Mouse (Mus musculus) retina, postnatal 1 day (tissue): ENCODE measurements around the gene Suv39h2.

ENCODE experiments used
- DNase-seq: peaks from one replicate; pipeline ENCODE4 v3.0.0-alpha.2; 2012

Suv39h2 gene

DNA sequence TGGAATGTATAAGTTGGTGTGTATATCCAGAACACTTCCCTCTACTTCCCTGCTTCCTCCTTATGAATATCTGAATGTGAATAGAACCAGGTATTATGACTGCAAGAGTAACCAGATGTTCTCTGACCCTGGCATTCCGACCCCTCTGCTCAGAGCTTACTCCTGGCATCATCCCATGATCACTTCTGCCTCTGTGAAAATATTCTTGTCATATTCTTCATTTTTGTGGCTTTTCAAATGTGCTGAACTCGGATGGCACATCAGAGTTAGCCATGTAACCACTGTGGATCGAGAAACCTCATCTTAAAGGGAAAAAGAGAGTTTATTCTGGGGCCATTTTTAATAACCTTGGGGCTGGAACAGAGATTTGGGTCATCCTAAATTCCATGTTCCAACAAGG lies 52.3 kb downstream of the Suv39h2 start, which contains the start of gene Meig1:
Gene Meig1 (minus strand): TSS at position 101 of the 400 bp plus-strand sequence.
- DNase-seq: no peak

- peak; percentile 53 for DNase-seq
Measured at GRCm38 (mm10) chr2:3420157-3420556, 54.7 kb downstream of the Suv39h2 start.

DNA sequence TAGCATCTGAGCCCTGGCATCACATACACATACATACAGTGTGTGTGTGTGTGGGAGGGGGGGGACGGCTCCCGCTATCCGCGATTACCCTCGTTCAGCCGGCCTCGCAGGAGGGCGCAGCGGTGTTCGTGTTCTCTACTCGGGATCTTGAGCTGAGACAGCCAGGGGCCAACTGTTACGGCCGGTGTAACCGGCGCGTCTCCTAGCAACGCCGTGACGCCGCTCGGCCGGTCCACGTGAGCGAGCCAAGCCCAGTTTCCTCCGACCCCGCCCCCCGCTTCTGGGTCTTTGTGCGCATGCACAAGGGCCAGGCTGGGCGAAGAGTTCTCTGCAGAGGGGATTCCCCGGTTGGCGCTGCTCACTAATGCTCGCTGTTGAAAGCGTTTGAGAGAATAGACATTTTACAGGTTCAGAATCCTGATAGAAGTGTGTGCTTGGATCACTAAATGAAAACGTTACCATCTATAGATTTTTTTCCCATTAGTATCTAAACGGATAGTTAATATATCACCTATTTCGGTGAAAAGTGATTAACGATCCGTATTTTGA lies 55.9 kb downstream of the Suv39h2 start:
- peak; percentile 97 for DNase-seq

DNA sequence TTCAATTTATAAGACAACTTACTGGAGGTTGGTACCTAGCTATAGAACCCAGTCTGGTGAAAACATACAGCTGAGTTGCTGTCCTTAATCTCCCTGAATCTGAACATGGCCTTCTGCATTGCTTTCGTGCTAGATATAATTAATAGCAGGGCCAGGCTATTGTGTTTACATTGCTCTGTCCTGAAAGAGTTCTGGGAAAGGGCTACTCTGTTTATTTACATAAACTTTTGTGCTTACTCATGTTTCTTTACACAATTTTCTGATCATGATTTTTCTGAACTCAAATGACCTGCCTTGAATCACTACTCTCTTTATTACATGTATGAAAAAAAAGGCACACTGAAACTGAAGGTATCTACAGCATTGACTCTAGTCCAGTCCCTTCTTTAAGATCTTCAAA lies 59.2 kb downstream of the Suv39h2 start:
- no peak for DNase-seq

GRCm38 (mm10) chr2:3414241-3414640 lies 60.6 kb downstream of the Suv39h2 start:
- DNase-seq: peak; percentile 77

- no peak for DNase-seq
Measured at GRCm38 (mm10) chr2:3407756-3408155, 67.1 kb downstream of the Suv39h2 start.

DNA sequence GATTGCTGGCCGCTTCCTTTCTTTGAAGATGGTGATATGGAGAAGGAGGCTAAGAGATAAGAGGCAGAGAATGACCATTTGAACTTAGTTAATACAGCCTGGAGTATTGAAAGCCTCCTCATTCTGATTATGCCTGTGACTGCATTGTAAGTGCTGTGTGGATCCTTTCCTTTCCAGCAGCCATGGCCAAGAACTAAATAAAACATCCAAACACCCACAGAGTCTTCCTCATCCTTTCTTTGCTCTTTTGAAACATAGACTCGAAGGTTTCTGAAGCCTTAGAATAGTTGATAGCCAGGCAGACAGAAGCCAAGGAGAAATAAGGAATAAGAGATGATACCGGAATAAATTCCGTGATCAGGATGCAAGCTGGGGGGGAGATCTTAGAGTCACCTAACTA lies 68.8 kb downstream of the Suv39h2 start:
- DNase-seq: no peak
